Mouse (Mus musculus) CH12.LX (cell line): ENCODE measurements around the gene Gm10837. TPM values are rescaled to one million over a fixed set of nuclear protein-coding genes. Genes with fewer than 3 reads are reported as not detected.
A peak's percentile ranks its signal among the peaks of the same experiment; 100 is the strongest.

ENCODE experiments used
- DNase-seq: peaks from one replicate; pipeline ENCODE4 v3.0.0-alpha.2; 2013; ENCODE audit errors: extremely low read depth
- H3K27ac ChIP-seq: 2 replicates; pipeline ENCODE4 v1.5.1; 2012; ENCODE audit warnings: low read depth, mild to moderate bottlenecking, control low read depth, moderate library complexity; ENCODE audit not compliant: insufficient read depth
- H3K27me3 ChIP-seq: replicated peaks from 2 replicates; pipeline ENCODE3; 2012; ENCODE audit warnings: inconsistent platforms
- H3K36me3 ChIP-seq, 2 experiments: replicated peaks in 1 of 2; 2 replicates each; pipeline versions ENCODE3 to v1.6.1; 2012; ENCODE audit warnings: inconsistent platforms in 1 of 2, low read length in 1 of 2, mild to moderate bottlenecking in 1 of 2, mixed read lengths in 1 of 2, moderate library complexity in 1 of 2; ENCODE audit not compliant: control insufficient read depth in 1 of 2, insufficient read depth in 1 of 2
- H3K4me1 ChIP-seq, 2 experiments: 2 replicates each; pipeline ENCODE4 v1.6.1; 2012; ENCODE audit warnings: inconsistent platforms in 1 of 2, moderate library complexity in 1 of 2; ENCODE audit not compliant: insufficient read depth in 2 of 2, control insufficient read depth in 1 of 2
- H3K4me2 ChIP-seq: 2 replicates; pipeline ENCODE4 v1.6.1; 2012; ENCODE audit warnings: low read depth, mild to moderate bottlenecking, control low read depth; ENCODE audit not compliant: poor library complexity, insufficient read depth, severe bottlenecking
- H3K4me3 ChIP-seq, 3 experiments: fragments of 150-350 bp in 1 of 3; sonication (generic) in 1 of 3; replicated peaks in 1 of 3; 2 replicates each; pipeline versions ENCODE3 to v1.5.1; 2011 to 2012; ENCODE audit warnings: low read depth in 2 of 3, low read length in 2 of 3, mild to moderate bottlenecking in 2 of 3, moderate library complexity in 2 of 3, control low read depth in 1 of 3, improper control_type of control experiment in 1 of 3, inconsistent platforms in 1 of 3, mixed read lengths in 1 of 3; ENCODE audit not compliant: poor library complexity in 1 of 3
- H3K79me2 ChIP-seq: replicated peaks from 2 replicates; pipeline ENCODE4 v1.6.1; 2012; ENCODE audit warnings: mild to moderate bottlenecking, moderate library complexity; ENCODE audit not compliant: control insufficient read depth, poor library complexity, insufficient read depth, severe bottlenecking; ENCODE audit errors: extremely low read depth
- H3K9ac ChIP-seq: 2 replicates; pipeline ENCODE4 v1.6.1; 2012; ENCODE audit warnings: low read depth, mild to moderate bottlenecking, control low read depth, moderate library complexity; ENCODE audit not compliant: insufficient read depth
- H3K9me3 ChIP-seq: replicated peaks from 2 replicates; pipeline ENCODE3; 2012; ENCODE audit warnings: low read length, inconsistent platforms, mixed read lengths
- BHLHE40 ChIP-seq: IDR thresholded peaks from 2 replicates; pipeline ENCODE4 v1.6.1; 2011; ENCODE audit warnings: mild to moderate bottlenecking, low read depth, low read length, improper control_type of control experiment
- CHD1 ChIP-seq: IDR thresholded peaks from 2 replicates; pipeline ENCODE4 v1.6.1; 2012; ENCODE audit warnings: low read depth, low read length, improper control_type of control experiment, inconsistent platforms
- CTCF ChIP-seq, 2 experiments: IDR thresholded peaks in 1 of 2; conservative IDR thresholded peaks in 1 of 2; 2 replicates each; pipeline ENCODE4 v1.5.1; 2011 to 2012; ENCODE audit warnings: low read depth in 2 of 2, low read length in 2 of 2, improper control_type of control experiment in 1 of 2, inconsistent platforms in 1 of 2, mild to moderate bottlenecking in 1 of 2, moderate library complexity in 1 of 2
- E2F4 ChIP-seq: IDR thresholded peaks from 2 replicates; pipeline ENCODE4 v1.6.1; 2011; ENCODE audit warnings: low read depth, low read length, improper control_type of control experiment; ENCODE audit not compliant: insufficient replicate concordance
- ELF1 ChIP-seq: IDR thresholded peaks from 2 replicates; pipeline ENCODE4 v1.6.1; 2014; ENCODE audit warnings: low read depth, mild to moderate bottlenecking, inconsistent platforms, low read length, improper control_type of control experiment
- ETS1 ChIP-seq: conservative IDR thresholded peaks from 2 replicates; pipeline ENCODE4 v1.6.1; 2012; ENCODE audit warnings: low read depth, mild to moderate bottlenecking, inconsistent platforms, low read length, improper control_type of control experiment, moderate library complexity
- HCFC1 ChIP-seq: IDR thresholded peaks from 2 replicates; pipeline ENCODE4 v1.6.1; 2012; ENCODE audit warnings: low read depth, mild to moderate bottlenecking, inconsistent platforms, low read length, improper control_type of control experiment
- IRF4 ChIP-seq: IDR thresholded peaks from 2 replicates; pipeline ENCODE4 v1.6.1; 2014; ENCODE audit warnings: low read depth, mild to moderate bottlenecking, inconsistent platforms, low read length, improper control_type of control experiment
- JUN ChIP-seq: IDR thresholded peaks from 2 replicates; pipeline ENCODE4 v1.6.1; 2011; ENCODE audit warnings: low read depth, mild to moderate bottlenecking, low read length, improper control_type of control experiment, moderate library complexity; ENCODE audit not compliant: insufficient read depth
- JUND ChIP-seq: conservative IDR thresholded peaks from 2 replicates; pipeline ENCODE4 v1.6.1; 2011; ENCODE audit warnings: low read depth, low read length, improper control_type of control experiment
- MAFK ChIP-seq: IDR thresholded peaks from 2 replicates; pipeline ENCODE4 v1.6.1; 2011; ENCODE audit warnings: low read length, improper control_type of control experiment; ENCODE audit not compliant: insufficient replicate concordance
- MAX ChIP-seq: IDR thresholded peaks from 2 replicates; pipeline ENCODE4 v1.6.1; 2011; ENCODE audit warnings: low read length, improper control_type of control experiment
- MAZ ChIP-seq: IDR thresholded peaks from 2 replicates; pipeline ENCODE4 v1.6.1; 2012; ENCODE audit warnings: low read depth, mild to moderate bottlenecking, inconsistent platforms, low read length, improper control_type of control experiment, moderate library complexity
- MXI1 ChIP-seq: IDR thresholded peaks from 2 replicates; pipeline ENCODE4 v1.6.1; 2011; ENCODE audit warnings: mild to moderate bottlenecking, low read depth, low read length, improper control_type of control experiment
- NRF1 ChIP-seq: IDR thresholded peaks from 2 replicates; pipeline ENCODE4 v1.6.1; 2014; ENCODE audit warnings: low read depth, mild to moderate bottlenecking, inconsistent platforms, low read length, improper control_type of control experiment, moderate library complexity
- POLR2AphosphoS2 ChIP-seq: IDR thresholded peaks from 2 replicates; pipeline ENCODE4 v1.6.1; 2011; ENCODE audit warnings: low read depth, low read length, improper control_type of control experiment
- RAD21 ChIP-seq: IDR thresholded peaks from 2 replicates; pipeline ENCODE4 v1.6.1; 2011; ENCODE audit warnings: low read depth, mild to moderate bottlenecking, low read length, improper control_type of control experiment, moderate library complexity
- RCOR1 ChIP-seq: conservative IDR thresholded peaks from 2 replicates; pipeline ENCODE4 v1.6.1; 2012; ENCODE audit warnings: low read depth, mild to moderate bottlenecking, inconsistent platforms, low read length, improper control_type of control experiment
- TCF12 ChIP-seq: IDR thresholded peaks from 2 replicates; pipeline ENCODE4 v1.6.1; 2014; ENCODE audit warnings: low read depth, mild to moderate bottlenecking, inconsistent platforms, low read length, improper control_type of control experiment
- UBTF ChIP-seq: IDR thresholded peaks from 2 replicates; pipeline ENCODE4 v1.6.1; 2012; ENCODE audit warnings: low read depth, mild to moderate bottlenecking, inconsistent platforms, low read length, improper control_type of control experiment, moderate library complexity
- USF1 ChIP-seq: IDR thresholded peaks from 2 replicates; pipeline ENCODE4 v1.6.1; 2014; ENCODE audit warnings: low read depth, mild to moderate bottlenecking, inconsistent platforms, low read length, improper control_type of control experiment
- USF2 ChIP-seq: conservative IDR thresholded peaks from 2 replicates; pipeline ENCODE4 v1.6.1; 2011; ENCODE audit warnings: low read depth, low read length, improper control_type of control experiment
- ZC3H11A ChIP-seq: IDR thresholded peaks from 2 replicates; pipeline ENCODE4 v1.6.1; 2012; ENCODE audit warnings: low read depth, mild to moderate bottlenecking, inconsistent platforms, low read length, improper control_type of control experiment
- ZKSCAN1 ChIP-seq: IDR thresholded peaks from 2 replicates; pipeline ENCODE4 v1.6.1; 2012; ENCODE audit warnings: low read depth, inconsistent platforms, low read length, improper control_type of control experiment, borderline replicate concordance
- ZMIZ1 ChIP-seq: IDR thresholded peaks from 2 replicates; pipeline ENCODE4 v1.6.1; 2012; ENCODE audit warnings: low read depth, mild to moderate bottlenecking, inconsistent platforms, low read length, improper control_type of control experiment
- ZNF384 ChIP-seq: IDR thresholded peaks from 2 replicates; pipeline ENCODE4 v1.6.1; 2012; ENCODE audit warnings: low read depth, low read length, improper control_type of control experiment, inconsistent platforms
- dilution Hi-C: fragments of 300-500 bp; cut with MboI; formaldehyde crosslinking; loops from 2 replicates; pipeline ENCODE4 v1.14.3; 2020; ENCODE audit warnings: low sequenced_read_pairs; ENCODE audit not compliant: extremely low pct_unique_long_range_greater_than_20kb, extremely low pct_ligation_motif_present
- in situ Hi-C: fragments of 300-500 bp; cut with MboI; formaldehyde crosslinking; loops from 3 replicates; pipeline ENCODE4 v1.14.3; 2019; ENCODE audit warnings: low sequenced_read_pairs, low pct_ligation_motif_present, low pct_unique_long_range_greater_than_20kb, mixed read lengths
- polyA plus RNA-seq: library from polyadenylated mRNA; unstranded; fragments of >175 nt; gene quantifications from 2 replicates; pipeline ENCODE4 v1.2.1, GENCODE M21; 2012; ENCODE audit warnings: low read depth; ENCODE audit not compliant: insufficient read length
- total RNA-seq, 2 experiments: library from RNA; depleted of rRNA; stranded (reverse); fragments of 300-350 nt in 1 of 2; fragments of >200 nt in 1 of 2; gene quantifications; 2 replicates each; pipeline ENCODE4 v1.2.3; 2012 to 2014

The Gm10837 gene
- not detected in 2 replicates for total RNA-seq (2012; rRNA removed)
- not detected in 2 replicates for total RNA-seq (2014; rRNA removed)
- polyA plus RNA-seq, result not detected in 2 replicates

DNA sequence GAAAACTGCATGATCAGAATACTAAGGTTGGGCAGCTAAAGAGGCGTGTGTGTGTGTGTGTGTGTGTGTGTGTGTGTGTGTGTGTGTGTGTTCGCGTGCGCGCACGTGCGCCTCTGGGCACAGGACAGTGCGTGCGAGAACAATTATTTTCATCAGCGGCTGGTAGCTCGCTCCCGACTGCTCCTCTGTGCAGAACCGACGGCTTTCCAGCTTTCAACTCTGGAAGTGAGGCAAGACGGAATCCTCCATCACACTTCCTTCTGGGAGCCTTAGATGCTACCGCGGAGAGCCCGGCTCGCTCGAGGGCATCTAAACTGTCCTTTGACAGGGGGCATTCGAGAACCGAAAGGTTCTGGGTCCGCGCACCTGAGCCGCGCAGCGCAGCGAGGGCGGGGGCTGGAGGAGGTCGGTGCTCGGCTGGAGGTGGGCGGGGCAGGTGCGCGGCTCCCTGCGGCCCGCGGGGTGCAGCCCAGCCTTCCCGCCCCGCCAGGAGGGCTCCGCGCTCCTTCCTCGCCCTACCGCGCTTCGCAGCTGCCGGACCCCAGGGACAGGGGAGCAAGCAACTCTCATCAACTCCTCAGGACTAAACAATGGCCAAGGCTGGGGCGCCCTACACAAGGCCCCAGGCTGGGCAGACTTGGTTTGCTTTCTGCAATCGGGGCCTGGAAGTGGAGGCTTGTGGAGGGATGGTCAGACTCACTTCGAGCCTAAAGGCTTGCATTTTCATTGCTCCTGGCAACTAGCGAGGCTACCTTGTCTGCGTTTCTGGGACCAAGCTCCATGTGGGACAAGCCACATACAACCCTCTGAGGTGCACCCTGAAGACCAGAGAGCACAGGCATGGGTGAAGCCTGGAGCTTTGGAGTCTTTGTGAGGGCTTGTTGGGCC is at the start of gene Gm10837:
TSS of gene Gm10837 (plus strand) at position 146 of the 888 bp plus-strand sequence.
- no peak within 1 kb of the TSS for H3K27ac ChIP-seq
- peaks cover 0 to 11% of the 10 kb centered on the region in 2 experiments; a peak in 2 of 4 replicates for H3K4me1 ChIP-seq
- H3K4me3 ChIP-seq, result peak within 1 kb of the TSS in 1 of 3 experiments; percentile 28
- peak within 1 kb of the TSS; percentile 87 for H3K4me2 ChIP-seq
- H3K9ac ChIP-seq, result no peak within 1 kb of the TSS
- dilution Hi-C loops (no loop called here), in situ Hi-C loops (no loop called here)
- no peaks in the 10 kb centered on the region for H3K79me2 ChIP-seq
- H3K9me3 ChIP-seq, result no peaks in the 10 kb centered on the region
- H3K27me3 ChIP-seq, result no peaks in the 10 kb centered on the region
- H3K36me3 ChIP-seq, result no peaks in the 10 kb centered on the region
- TF ChIP-seq NRF1 (peak; percentile 23; the same call in 1 of the 2 replicates), POLR2AphosphoS2 (no peak), MAFK (no peak), ZKSCAN1 (no peak), RCOR1 (no peak), ZC3H11A (no peak), TCF12 (no peak), BHLHE40 (peak; percentile 66), ETS1 (no peak), HCFC1 (no peak), CTCF (conservative IDR thresholded peaks at IDR 0.05 in 1 of 2, IDR thresholded peaks at IDR 0.05 in 1 of 2; ENCODE audit: low read depth in 2 of 2, low read length in 2 of 2) (no peak), MAZ (no peak), IRF4 (no peak), RAD21 (no peak)
- DNase-seq, result no peak

DNA sequence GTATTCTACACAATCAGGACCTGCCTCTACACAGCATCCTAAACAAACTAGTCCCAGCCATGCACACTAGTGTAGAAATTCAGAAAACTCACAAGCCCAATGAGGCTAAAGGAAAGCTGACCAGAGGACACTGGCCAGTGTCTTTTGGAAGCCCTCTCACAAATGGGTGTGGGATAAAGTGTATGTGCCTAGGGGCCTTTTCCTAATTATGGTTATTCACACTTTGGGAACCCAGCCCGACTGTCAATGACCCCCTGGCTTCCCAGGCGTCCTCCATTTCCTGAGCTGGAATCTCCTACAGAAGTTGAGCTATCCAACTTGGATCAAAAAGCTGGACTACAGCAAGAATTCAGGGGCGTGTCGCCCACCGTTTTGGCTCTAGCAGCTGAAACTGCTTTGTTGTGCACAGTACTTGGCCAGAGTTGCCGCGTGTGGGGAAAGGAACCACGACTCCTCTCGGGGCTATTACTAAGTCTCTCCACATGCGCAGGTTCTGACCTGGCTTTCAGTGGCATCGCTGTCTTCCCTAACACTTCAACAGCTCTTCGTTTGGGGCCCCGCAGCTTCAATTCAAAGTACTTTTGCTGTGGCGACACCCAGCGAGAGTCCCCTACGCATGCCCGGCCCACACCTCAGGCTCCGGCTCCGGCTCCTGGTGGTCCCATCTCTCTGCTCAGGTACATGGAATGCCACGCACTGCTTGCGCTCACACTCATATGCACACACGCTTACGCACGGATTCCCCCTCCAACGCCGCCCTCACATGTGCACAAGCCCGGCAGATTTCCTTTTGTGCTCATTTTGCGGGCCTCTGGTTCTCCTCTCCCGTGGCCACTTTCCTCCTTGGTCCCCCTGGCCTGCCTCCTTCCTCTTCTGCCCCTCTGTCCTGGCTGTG is 40.5 kb upstream of the Gm10837 start:
- H3K79me2 ChIP-seq, result no peaks in the 10 kb centered on the region
- H3K36me3 ChIP-seq, result no peaks in the 10 kb centered on the region
- H3K4me3 ChIP-seq, result no peak overlapping the region
- no peak for DNase-seq
- H3K4me1 ChIP-seq, result no peaks in the 10 kb centered on the region
- no peak for TF ChIP-seq MAX
- TF ChIP-seq ELF1, result no peak
- TF ChIP-seq UBTF, result no peak
- no peak for TF ChIP-seq USF1
- no peak for TF ChIP-seq JUND
- no peak for TF ChIP-seq ZNF384
- TF ChIP-seq USF2, result no peak
- TF ChIP-seq ZKSCAN1, result no peak
- no peak for TF ChIP-seq TCF12
- no peak for TF ChIP-seq IRF4
- TF ChIP-seq NRF1, result no peak
- TF ChIP-seq E2F4, result no peak
- no peak for TF ChIP-seq HCFC1
- no peak for TF ChIP-seq ZMIZ1
- no peak for TF ChIP-seq MAZ
- TF ChIP-seq CHD1, result no peak
- no peak for TF ChIP-seq MXI1
- TF ChIP-seq JUN, result no peak
- TF ChIP-seq MAFK, result no peak
- dilution Hi-C loops (no loop called here), in situ Hi-C loops (no loop called here)
- no peak overlapping the region for H3K27ac ChIP-seq
- no peak overlapping the region for H3K4me2 ChIP-seq
- no peak overlapping the region for H3K9ac ChIP-seq
- H3K27me3 ChIP-seq, result no peaks in the 10 kb centered on the region
- H3K9me3 ChIP-seq, result no peaks in the 10 kb centered on the region
